8 mouse cellular contexts compared by ENCODE assay signal in genomic region chr11:69411538-69412203, GRCm38 (mm10). TPM values are rescaled to one million over a fixed set of nuclear protein-coding genes. Genes with fewer than 3 reads are reported as not detected.
A peak's percentile ranks its signal among the peaks of the same experiment; 100 is the strongest.
DNase-seq lines count a peak whose midpoint lies in the region; ATAC-seq lines count a peak whose summit lies in the region.

No protein-coding gene starts in this region.

- peaks cover 10% of the 10 kb centered on the region; the same call in 1 of the 2 replicates for H3K36me3 ChIP-seq in forebrain, embryonic 11.5 days (ENCODE audit: control insufficient read depth, insufficient read depth, low read length)
- H3K36me3 ChIP-seq in stomach, embryonic 14.5 days (ENCODE audit: control insufficient read depth, insufficient read depth, low read length) = peaks cover 29% of the 10 kb centered on the region

- intact Hi-C loops in left cerebral cortex, postnatal 36 days (cut with DNase I) = loop anchor here (10.0 kb wide), 1 partner anchor 317 kb away; the partner anchor contains the start of gene Per1

- H3K4me2 ChIP-seq in forebrain, embryonic 11.5 days (ENCODE audit: low read depth, low read length, severe bottlenecking) = peak overlapping the region; percentile 99
- H3K4me2 ChIP-seq in stomach, embryonic 14.5 days (replicated peaks; ENCODE audit: low read depth, low read length) = peak overlapping the region; percentile 99

- under 1% methylated on average over 39 of the region's 39 CpGs for WGBS in forebrain, embryonic 11.5 days
- WGBS in stomach, embryonic 14.5 days = under 1% methylated on average over 39 of the region's 39 CpGs

- peak overlapping the region; percentile 89 for H3K9ac ChIP-seq in forebrain, embryonic 11.5 days (ENCODE audit: low read length)
- peak overlapping the region; percentile 84 for H3K9ac ChIP-seq in stomach, embryonic 14.5 days (replicated peaks; ENCODE audit: low read depth, low read length)

- H3K9me3 ChIP-seq in forebrain, embryonic 11.5 days (ENCODE audit: control insufficient read depth, low read length) = no peaks in the 10 kb centered on the region
- H3K9me3 ChIP-seq in stomach, embryonic 14.5 days (ENCODE audit: control insufficient read depth, low read depth, low read length) = no peaks in the 10 kb centered on the region

- peak overlapping the region; percentile 81 for H3K4me3 ChIP-seq in forebrain, embryonic 11.5 days (ENCODE audit: low read depth, low read length)
- peak overlapping the region; percentile 84 for H3K4me3 ChIP-seq in stomach, embryonic 14.5 days (ENCODE audit: low read depth, low read length)

- H3K27ac ChIP-seq in forebrain, embryonic 11.5 days (ENCODE audit: low read depth, low read length) = peak overlapping the region; percentile 98
- peak overlapping the region; percentile 99 for H3K27ac ChIP-seq in stomach, embryonic 14.5 days (ENCODE audit: low read length)

- ATAC-seq in forebrain, embryonic 11.5 days (replicated peaks; ENCODE audit: low FRiP score) = no peak
- ATAC-seq in megakaryocyte-erythroid progenitor cell, adult 5-6 weeks (replicated peaks; ENCODE audit: low FRiP score, low TSS enrichment, poor library complexity, severe bottlenecking) = peak; percentile 44
- ATAC-seq in stomach, embryonic 14.5 days (ENCODE audit: insufficient number of reproducible peaks, insufficient read depth, low FRiP score, low read depth) = no peak

- peak; percentile 89 to 95 for DNase-seq in adrenal gland, adult (ENCODE audit: inconsistent age in 2 of 2, low spot score in 1 of 2)
- no peak for DNase-seq in adrenal gland, adult 8-10 months
- DNase-seq in adrenal gland, postnatal 14 days = peak; percentile 94
- peak; percentile 75 for DNase-seq in forebrain, embryonic 11.5 days (ENCODE audit: low spot score)
- peak; percentile 88 for DNase-seq in heart, postnatal 4 days
- peak; percentile 61 to 70 for DNase-seq in left cerebral cortex, postnatal 36 days (ENCODE audit: low spot score in 2 of 2)

- no peaks in the 10 kb centered on the region for H3K27me3 ChIP-seq in forebrain, embryonic 11.5 days (ENCODE audit: control insufficient read depth, insufficient read depth, low read length)
- H3K27me3 ChIP-seq in stomach, embryonic 14.5 days (ENCODE audit: control insufficient read depth, insufficient read depth, low read length) = no peaks in the 10 kb centered on the region

- H3K4me1 ChIP-seq in forebrain, embryonic 11.5 days (replicated peaks; ENCODE audit: control insufficient read depth, insufficient read depth, low read length) = peaks cover 37% of the 10 kb centered on the region
- H3K4me1 ChIP-seq in stomach, embryonic 14.5 days (ENCODE audit: control insufficient read depth, insufficient read depth, low read length) = peaks cover 41% of the 10 kb centered on the region

RNA-seq across cellular contexts. Expression of gene Kdm6b, which starts 1.8 kb away (rescaled TPM):
- 10 to 100 TPM; 20.4 to 44.2 (median 35.1) TPM for total RNA-seq in adrenal gland, adult 8-10 months (2022)
- total RNA-seq in adrenal gland, postnatal 14 days (2021) = 53.7 and 61.3 TPM in 2 replicates
- polyA plus RNA-seq in forebrain, embryonic 11.5 days (2014; fragmentation: Nextera tagmentation; extraction: Ambion mirVana) = 40.9 and 41.0 TPM in 2 replicates
- total RNA-seq in heart, postnatal 4 days (2021) = 10 to 100 TPM; 48.3 to 49.7 TPM
- total RNA-seq in left cerebral cortex, postnatal 36 days (2021) = 10 to 100 TPM; 19.9 to 23.9 TPM
- 19.3 and 22.1 TPM in 2 replicates for total RNA-seq in megakaryocyte-erythroid progenitor cell, adult 5-6 weeks (2014; fragmentation: Nextera tagmentation)
- total RNA-seq in megakaryocyte-erythroid progenitor cell, adult 5-6 weeks (2017) = 1.6 and 2.7 TPM in 2 replicates
- polyA plus RNA-seq in stomach, embryonic 14.5 days (2014; fragmentation: Nextera tagmentation; extraction: Ambion mirVana) = 30.6 and 34.3 TPM in 2 replicates

RNA-seq across cellular contexts. Expression of gene Tmem88, which starts 13.6 kb away (rescaled TPM):
- total RNA-seq in adrenal gland, adult 8-10 months (2022) = 10 to 100 TPM in 2 of 4 experiments, 1 to 10 TPM in 2; 6.3 to 16.0 (median 10.4) TPM
- 29.5 and 30.2 TPM in 2 replicates for total RNA-seq in adrenal gland, postnatal 14 days (2021)
- polyA plus RNA-seq in forebrain, embryonic 11.5 days (2014; fragmentation: Nextera tagmentation; extraction: Ambion mirVana) = 15.6 and 18.5 TPM in 2 replicates
- 10 to 100 TPM; 37.1 to 38.3 TPM for total RNA-seq in heart, postnatal 4 days (2021)
- 1 to 10 TPM; 2.9 to 4.7 TPM for total RNA-seq in left cerebral cortex, postnatal 36 days (2021)
- total RNA-seq in megakaryocyte-erythroid progenitor cell, adult 5-6 weeks (2014; fragmentation: Nextera tagmentation) = 0.37 TPM in 1 of 2 replicates, not detected in the other
- total RNA-seq in megakaryocyte-erythroid progenitor cell, adult 5-6 weeks (2017) = not detected in 2 replicates
- polyA plus RNA-seq in stomach, embryonic 14.5 days (2014; fragmentation: Nextera tagmentation; extraction: Ambion mirVana) = 30.0 and 30.3 TPM in 2 replicates

RNA-seq across cellular contexts. Expression of gene Cyb5d1, which starts 16.2 kb away (rescaled TPM):
- total RNA-seq in adrenal gland, adult 8-10 months (2022) = 10 to 100 TPM; 53.9 to 65.7 (median 60.5) TPM
- total RNA-seq in adrenal gland, postnatal 14 days (2021) = 34.2 and 42.6 TPM in 2 replicates
- 43.7 and 44.4 TPM in 2 replicates for polyA plus RNA-seq in forebrain, embryonic 11.5 days (2014; fragmentation: Nextera tagmentation; extraction: Ambion mirVana)
- total RNA-seq in heart, postnatal 4 days (2021) = 10 to 100 TPM; 21.3 to 22.1 TPM
- total RNA-seq in left cerebral cortex, postnatal 36 days (2021) = 10 to 100 TPM; 36.4 to 43.1 TPM
- total RNA-seq in megakaryocyte-erythroid progenitor cell, adult 5-6 weeks (2014; fragmentation: Nextera tagmentation) = 16.2 and 20.9 TPM in 2 replicates
- total RNA-seq in megakaryocyte-erythroid progenitor cell, adult 5-6 weeks (2017) = 36.7 and 41.7 TPM in 2 replicates
- polyA plus RNA-seq in stomach, embryonic 14.5 days (2014; fragmentation: Nextera tagmentation; extraction: Ambion mirVana) = 15.0 and 23.5 TPM in 2 replicates

RNA-seq across cellular contexts. Expression of gene Naa38, which starts 16.4 kb away (rescaled TPM):
- total RNA-seq in adrenal gland, adult 8-10 months (2022) = 100 to 1,000 TPM; 138 to 160 (median 154) TPM
- 124 and 137 TPM in 2 replicates for total RNA-seq in adrenal gland, postnatal 14 days (2021)
- polyA plus RNA-seq in forebrain, embryonic 11.5 days (2014; fragmentation: Nextera tagmentation; extraction: Ambion mirVana) = 105 and 109 TPM in 2 replicates
- 100 to 1,000 TPM in 1 of 2 experiments, 10 to 100 TPM in 1; 92.3 to 101 TPM for total RNA-seq in heart, postnatal 4 days (2021)
- total RNA-seq in left cerebral cortex, postnatal 36 days (2021) = 100 to 1,000 TPM in 1 of 2 experiments, 10 to 100 TPM in 1; 97.9 to 108 TPM
- 161 and 169 TPM in 2 replicates for total RNA-seq in megakaryocyte-erythroid progenitor cell, adult 5-6 weeks (2014; fragmentation: Nextera tagmentation)
- 156 and 170 TPM in 2 replicates for total RNA-seq in megakaryocyte-erythroid progenitor cell, adult 5-6 weeks (2017)
- 158 and 177 TPM in 2 replicates for polyA plus RNA-seq in stomach, embryonic 14.5 days (2014; fragmentation: Nextera tagmentation; extraction: Ambion mirVana)

RNA-seq across cellular contexts. Expression of gene Chd3, which starts 42.5 kb away (rescaled TPM):
- 100 to 1,000 TPM in 2 of 4 experiments, 10 to 100 TPM in 2; 89.8 to 169 (median 115) TPM for total RNA-seq in adrenal gland, adult 8-10 months (2022)
- total RNA-seq in adrenal gland, postnatal 14 days (2021) = 109 and 118 TPM in 2 replicates
- polyA plus RNA-seq in forebrain, embryonic 11.5 days (2014; fragmentation: Nextera tagmentation; extraction: Ambion mirVana) = 53.0 and 61.4 TPM in 2 replicates
- total RNA-seq in heart, postnatal 4 days (2021) = 10 to 100 TPM; 75.3 to 76.7 TPM
- total RNA-seq in left cerebral cortex, postnatal 36 days (2021) = 100 to 1,000 TPM; 421 to 443 TPM
- total RNA-seq in megakaryocyte-erythroid progenitor cell, adult 5-6 weeks (2014; fragmentation: Nextera tagmentation) = 45.7 and 57.3 TPM in 2 replicates
- total RNA-seq in megakaryocyte-erythroid progenitor cell, adult 5-6 weeks (2017) = 21.0 and 49.2 TPM in 2 replicates
- 85.3 and 87.4 TPM in 2 replicates for polyA plus RNA-seq in stomach, embryonic 14.5 days (2014; fragmentation: Nextera tagmentation; extraction: Ambion mirVana)
